Mouse (Mus musculus) c-Kit-positive CD71-positive TER-119-negative erythroid progenitor cells, embryonic 14.5 days (primary cell): ENCODE measurements around the gene Cgrrf1.
"Not testable (repeated sequence)": the region's sequence is repeated elsewhere in the genome, so short reads cannot be mapped to it uniquely, and the experiment has no call there.

ENCODE experiments used
- DNase-seq: peaks from one replicate; pipeline ENCODE4 v3.0.0-alpha.2; 2013; ENCODE audit warnings: low read depth

The Cgrrf1 gene

DNA sequence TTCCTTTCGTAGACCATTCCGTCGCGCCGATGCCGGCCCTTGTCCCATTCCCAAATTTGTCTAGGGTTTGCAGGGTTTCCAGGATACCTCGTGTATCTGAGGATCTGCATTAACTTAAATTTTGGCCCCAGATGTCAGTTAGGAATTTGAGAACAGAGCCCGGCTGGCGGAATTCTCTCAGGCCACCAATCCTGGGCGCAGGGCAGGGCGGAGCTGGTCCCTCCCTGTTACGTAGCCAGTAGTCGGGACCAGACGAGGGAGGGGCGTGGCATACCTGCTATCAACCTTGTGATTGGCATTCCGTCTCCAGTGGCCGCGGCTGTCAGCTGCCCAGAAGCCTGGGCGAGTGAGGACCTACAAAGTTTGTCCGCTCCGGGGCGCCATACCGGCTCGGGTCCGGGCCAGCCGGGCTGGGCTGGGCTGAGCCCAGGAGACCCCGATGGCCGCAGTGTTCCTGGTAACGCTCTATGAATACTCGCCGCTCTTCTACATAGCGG lies at the start of gene Cgrrf1:
TSS of gene Cgrrf1 (plus strand) at position 289 of the 497 bp plus-strand sequence.
- DNase-seq, result peak; percentile 94

DNA sequence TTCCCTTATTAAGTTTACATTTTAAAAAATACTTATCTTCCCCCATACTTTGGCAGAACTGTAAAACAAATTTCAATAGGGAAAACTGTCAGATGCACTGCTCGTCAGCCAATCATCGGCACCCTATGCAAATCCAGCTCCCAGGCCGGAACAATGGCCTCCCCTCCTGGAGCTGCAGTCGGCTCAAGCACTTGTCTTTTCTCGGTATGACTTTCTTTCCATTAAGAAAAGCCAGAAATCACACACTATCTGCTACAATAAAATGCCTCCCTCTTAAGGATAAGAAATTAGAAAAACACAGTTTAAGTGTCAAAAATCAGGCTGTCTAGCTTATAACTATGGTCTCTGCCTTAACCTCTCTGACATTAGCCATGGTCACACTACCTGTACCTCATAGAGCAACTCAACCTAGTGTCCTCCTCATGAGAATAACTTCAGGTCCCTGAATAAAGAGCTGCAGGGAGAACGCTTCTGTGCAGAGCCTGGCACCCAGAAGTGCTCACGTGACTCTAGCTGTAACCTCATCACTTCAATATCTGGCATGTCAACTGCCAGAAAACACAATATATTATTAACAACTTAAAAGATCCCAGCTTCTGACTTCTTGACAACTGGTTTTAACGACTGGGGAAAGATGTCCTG lies 49.6 kb upstream of the Cgrrf1 start:
- no peak for DNase-seq

DNA sequence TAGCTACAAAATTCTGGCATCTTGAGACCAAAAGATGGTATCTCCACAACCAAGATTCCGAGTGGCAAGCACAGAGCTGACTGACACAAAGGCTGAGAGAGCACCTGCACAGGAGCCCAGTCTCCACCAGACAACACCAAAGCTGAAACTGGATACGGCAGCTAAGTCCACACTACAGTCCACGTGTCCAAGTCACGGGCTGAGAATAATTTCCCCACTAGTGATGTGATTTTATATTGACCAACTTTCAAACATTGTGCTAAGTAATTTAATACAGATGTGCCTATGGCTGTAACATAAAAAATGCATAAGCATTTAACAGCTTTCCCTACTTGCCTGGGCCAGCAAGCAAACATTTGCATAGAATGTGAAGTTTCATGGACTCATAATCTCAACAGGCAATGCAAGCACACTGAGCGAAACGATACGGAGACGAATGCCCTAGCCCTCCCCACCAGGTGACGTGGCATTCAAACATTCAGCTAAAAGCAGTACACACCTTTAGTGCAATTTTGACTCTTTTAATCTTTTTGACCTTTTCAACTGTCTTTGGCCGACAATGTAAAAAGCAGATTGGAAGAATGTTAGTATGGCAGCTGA lies 48.5 kb upstream of the Cgrrf1 start:
- no peak for DNase-seq

DNA sequence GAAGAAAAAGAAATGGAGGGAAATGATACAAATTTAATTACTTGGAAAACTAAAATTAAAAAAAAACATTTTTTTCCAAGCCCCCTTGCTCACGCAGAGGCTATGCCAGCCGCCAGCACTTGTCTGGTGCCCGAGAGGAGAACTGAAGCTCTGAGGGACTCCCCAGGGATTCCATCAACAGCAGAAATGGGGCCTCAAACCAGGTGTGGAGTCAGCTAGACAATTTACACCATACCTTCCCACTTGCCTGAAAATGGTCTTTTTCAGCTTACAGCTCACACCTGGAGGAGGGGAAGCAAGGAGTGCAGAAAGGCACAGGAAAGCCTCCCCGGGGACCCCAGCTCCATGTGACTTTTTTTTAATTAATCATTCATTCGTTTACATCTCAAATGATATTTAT lies 46.7 kb upstream of the Cgrrf1 start:
- no peak for DNase-seq

DNA sequence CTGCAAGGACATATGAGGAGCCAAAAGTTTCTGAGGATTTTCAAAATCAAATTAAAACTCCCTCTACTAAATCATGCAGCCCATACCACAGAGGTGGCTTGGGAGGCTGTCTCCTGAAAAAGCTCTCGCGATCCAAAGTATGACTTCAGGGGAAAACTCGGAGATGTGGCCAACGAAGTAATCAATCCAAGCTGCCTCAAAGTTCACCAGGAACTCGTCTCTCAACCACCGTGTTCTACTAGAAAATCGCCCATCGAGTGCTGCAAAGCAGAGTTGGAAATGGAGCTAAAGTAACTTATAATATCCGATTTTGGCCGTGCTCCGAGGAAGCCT lies 44.5 kb upstream of the Cgrrf1 start:
- no peak for DNase-seq

DNA sequence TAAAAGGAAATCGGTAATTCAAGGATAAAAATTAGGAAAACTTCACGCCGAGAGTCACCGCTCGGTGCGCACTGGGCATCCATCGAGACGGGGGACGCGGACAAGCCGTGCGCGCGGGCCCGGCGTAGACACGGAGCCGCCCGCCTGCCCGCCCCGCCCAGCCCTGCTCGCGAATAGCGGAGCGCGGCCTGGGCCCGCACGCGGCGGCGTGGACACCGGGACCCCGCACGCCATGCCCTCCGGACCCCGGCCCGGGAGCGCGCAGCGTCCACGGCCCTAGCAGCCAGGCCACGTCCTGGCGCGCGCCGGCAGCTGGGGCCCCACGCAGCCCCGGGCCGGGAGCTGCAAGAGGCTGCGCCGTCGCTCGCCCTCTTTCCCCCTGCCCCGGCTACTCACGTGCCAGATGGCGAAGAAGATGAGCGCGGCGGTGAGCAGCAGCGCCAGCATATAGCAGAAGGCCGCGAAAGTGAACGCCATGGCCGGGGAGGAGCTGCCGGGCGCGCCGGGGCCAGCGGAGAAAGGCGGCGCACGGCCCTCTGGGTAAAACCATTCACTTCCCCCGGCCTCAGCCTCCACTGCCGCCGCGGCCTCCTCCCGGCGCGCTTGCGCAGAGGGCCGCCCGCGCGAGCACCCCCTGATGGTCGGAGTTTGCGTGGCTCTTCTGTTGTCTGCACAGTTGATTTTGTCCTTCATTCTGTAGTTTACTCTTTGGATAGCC lies 44.0 kb upstream of the Cgrrf1 start, which contains the start of gene Cnih1:
TSS of gene Cnih1 (minus strand) at position 625 of the 718 bp plus-strand sequence.
- peak; percentile 84 for DNase-seq

DNA sequence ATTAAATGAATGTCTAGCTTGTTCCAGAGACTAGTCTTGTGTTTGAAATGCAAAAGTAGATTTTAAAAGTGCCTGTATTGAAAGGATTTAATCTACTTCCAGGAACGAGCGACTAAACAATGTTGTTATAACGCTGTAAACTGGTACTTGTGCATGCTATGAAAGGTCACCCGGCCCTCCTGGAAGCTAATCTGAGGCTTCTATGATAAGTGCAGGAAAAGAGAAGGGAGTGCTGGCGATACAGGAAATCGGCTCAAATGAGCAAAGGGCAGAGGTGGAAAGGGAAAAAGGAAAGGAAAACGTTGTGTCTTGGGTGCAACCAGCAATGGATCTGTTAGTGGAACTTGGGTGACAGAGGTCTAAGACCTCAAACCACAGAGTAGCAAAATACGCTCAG lies 43.4 kb upstream of the Cgrrf1 start:
- no peak for DNase-seq

DNA sequence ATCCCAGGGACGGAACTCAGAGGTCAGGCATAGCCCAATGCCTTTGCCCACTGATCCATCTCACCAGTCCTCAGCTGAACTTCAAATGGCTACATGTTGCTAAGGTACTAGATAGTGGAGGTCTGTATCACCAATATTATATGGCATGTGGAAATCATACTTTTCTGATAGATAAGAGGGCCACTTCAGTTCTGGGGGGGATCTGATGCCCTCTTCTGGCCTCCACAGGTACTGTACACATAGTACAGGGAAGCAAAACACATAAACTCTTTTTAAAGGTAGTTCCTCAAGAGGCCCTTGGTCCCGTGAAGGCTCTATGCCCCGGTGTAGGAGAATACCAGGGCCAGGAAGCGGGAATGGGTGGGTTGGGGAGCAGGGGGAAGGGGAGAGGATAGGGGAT lies 41.6 kb upstream of the Cgrrf1 start:
- DNase-seq, result peak; percentile 34

DNA sequence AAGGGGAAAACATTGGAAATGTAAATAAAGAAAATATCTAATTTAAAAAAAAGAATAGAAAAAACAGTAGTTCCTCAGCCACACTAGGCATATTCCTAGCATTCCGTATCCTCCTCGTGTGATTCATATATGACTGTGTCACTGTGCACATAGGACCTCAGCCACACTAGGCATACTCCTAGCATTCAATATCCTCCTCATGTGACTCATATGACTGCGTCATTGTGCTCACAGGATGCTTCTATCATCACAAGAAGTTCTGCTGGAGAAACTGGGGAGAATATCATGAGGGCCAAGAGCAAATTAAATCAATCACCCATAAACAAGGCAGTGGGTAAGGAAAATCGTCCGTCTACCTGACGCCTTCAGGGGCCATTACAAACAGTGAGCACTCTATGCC lies 41.2 kb upstream of the Cgrrf1 start:
- no peak for DNase-seq

DNA sequence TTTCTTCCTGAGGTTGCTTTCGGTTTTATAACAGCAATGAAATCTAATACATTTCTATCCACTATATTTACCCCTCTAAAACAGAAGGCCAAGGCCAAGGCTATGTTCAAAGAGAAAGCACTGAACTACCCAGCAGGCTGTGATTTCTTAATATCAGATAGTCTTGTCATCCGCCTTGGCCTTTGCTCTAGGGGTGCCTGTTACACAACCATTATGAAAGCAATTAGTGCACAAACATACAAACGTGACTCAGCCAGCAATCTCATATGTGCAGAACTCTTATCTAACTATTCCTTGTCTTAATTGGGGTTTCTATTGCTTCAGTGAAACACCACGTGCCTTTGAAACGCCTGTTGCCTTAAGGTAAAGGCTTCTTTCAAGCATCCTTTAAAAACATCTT lies 37.8 kb upstream of the Cgrrf1 start:
- DNase-seq, result no peak

DNA sequence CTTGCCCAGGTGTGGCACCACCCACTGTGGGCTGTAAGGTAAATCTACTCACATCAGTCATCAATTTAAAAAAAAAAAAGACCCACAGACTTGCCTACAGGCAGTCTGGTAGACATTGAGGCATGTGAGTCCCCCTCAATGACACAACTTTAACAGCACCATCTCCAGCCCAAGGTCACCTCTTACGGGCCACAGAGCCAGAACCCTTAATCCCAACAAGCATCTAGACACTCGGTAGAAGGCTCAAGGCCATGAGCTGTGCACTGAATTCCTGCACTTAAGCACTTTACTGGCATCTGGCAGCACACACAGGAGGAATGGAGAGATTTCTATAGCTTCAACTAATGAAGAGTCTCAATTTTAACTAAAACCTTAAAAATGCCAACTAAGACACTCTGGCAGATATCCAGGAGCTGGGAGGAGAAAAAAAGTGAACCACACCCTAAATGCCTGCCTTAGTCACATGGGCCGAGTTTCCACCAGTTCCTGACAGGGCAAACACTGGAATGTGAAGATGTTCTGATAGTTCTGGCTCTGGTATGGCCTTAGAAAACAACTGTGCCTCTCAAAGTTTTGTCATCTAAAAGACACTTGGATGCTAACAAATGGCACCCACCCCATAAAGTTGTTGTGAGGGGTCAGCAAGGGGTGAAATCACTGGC lies 31.1 kb upstream of the Cgrrf1 start:
- DNase-seq, result no peak

DNA sequence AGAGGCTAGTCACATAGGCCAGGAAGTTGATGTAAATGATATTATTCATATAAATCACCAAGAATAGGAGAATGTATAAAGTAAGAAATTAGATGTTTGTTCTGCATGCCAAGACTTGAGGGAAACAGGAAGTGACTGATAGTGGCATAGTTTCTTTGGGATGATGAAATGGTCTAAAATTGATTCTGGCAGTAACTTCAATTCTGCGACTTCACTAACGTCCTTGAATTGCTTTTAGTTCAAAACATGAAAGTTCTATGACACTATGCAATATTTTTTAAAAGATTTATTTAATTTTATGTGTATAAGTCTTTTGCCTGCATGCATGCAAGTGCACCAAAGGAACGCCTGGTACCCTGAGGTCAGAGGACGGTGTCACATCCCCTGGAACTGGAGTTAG lies 28.7 kb upstream of the Cgrrf1 start:
- DNase-seq, result no peak

DNA sequence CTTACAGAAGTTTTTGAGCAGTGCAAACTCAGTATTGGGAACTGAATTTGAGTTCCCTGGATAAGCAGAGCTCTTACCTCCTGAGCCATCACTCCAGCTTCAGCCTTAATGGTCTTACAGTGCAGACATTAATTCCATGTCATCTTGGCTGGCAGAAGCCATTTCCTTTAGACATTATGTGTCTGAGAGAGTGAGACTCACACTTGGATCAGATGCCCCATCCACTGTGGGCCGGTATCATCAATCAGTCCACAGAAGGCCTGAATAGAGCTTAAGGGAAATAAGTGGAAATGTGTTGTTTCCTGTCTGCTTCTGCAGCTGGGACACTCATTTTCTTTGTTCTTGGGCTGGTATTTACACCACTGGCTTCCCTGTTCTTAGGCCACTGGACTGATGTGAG lies 28.1 kb upstream of the Cgrrf1 start:
- no peak for DNase-seq

DNA sequence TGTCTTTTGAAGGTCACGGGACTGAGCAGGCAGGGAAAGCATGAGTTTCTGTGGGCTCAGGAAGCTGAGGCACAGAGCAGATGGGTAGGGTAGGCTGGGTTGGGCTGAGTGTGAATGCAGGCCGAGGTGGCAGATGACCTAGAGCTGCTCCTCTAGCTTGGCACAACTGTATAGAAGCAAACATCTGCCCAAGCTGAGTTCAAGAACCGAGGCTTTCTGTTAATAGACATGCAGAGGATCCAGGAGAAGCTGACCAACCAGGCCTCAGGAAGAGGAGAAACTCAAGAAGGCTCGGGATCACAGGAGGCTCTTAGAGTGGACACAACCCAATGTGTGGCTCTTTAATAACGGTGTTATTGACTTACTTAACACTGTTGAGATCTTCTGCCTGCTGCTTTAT lies 25.7 kb upstream of the Cgrrf1 start:
- no peak for DNase-seq

DNA sequence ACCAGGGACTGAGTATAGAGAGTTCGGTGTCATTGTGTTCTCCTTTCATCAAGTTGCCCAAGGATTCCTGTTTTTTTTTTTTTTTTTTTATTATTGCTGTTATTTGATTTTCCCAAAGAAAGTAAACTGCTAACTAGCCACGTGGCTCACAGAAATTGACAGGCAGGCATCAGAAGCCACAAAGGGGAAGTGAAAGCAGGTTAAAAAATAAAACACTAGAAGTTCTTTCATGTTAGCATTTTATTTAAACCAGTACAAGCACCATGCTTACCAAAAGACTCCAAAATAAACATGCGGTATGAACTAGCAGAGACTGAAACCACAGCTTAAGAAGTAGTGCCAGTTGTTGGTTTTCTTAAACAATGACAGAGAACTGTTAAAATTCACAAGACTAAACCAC lies 24.0 kb upstream of the Cgrrf1 start:
- no peak for DNase-seq

DNA sequence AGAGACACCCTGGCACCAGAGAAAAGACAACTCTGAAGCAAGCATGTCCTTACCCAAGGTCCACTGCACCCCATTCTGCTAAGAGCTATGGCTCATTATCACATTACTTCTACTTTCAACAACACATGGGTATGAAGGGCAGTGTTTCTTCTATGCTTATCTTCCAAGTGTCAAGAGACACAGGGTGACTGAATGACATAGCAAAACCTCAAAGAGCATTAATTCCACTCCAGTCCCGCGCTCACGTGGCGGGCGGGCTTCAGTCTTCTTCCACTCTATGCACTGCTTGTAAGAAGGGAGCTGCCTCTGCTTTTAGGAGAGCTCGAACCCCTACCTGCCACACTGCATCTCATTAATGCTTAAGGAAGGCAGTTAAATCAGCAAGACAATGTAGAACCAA lies 16.3 kb upstream of the Cgrrf1 start:
- DNase-seq, result no peak

DNA sequence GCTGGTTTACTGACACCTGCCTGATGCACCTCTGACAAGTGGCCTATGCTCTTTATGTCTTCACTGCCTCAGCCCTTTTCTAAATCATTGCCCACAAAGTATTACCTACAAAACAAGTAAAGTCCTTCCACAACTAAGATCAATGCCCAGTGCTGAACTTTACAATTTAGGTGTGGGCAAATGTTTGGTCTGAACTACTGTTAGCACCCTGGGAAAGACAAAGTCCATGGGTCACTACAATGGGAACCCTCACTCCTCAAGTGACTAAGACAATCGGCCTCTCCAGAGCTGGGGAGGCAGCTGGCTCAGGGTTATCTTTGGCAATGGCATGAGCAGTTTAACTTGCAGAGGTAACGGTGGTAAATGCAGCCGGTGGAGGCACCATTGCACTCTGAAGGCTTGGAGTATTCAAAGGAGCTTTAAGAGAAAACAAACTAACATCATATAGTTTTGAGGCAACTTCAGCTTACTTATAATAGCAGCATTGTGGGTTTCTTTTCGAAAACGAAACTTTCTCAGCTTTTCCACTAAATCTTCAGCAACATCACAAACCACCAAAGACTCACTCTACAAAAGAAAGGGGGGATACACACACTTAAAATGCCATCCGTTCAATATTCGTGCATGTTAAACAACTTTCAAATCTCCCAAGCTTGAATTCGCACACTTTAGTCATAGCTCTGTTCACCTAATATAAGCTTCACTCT lies 14.9 kb upstream of the Cgrrf1 start:
- DNase-seq, result no peak

DNA sequence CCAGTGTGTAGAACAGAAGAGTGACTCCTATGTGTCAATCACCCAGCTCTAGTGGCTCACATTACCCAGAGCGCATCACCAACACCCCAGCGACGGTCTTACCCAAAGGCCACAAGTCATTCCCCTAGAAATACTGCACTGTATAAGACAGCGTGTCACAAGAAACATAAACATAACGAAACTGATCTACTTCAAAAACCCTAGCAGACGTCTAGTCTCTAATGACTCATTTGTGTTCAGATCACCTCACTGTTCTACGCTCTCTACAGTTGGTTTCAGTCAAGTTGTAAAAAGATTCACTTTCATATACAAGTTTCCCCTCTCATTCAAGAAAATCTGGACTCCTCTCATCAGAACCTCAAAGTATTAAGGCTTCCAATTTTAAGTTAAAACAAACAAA lies 13.2 kb upstream of the Cgrrf1 start:
- DNase-seq, result no peak

DNA sequence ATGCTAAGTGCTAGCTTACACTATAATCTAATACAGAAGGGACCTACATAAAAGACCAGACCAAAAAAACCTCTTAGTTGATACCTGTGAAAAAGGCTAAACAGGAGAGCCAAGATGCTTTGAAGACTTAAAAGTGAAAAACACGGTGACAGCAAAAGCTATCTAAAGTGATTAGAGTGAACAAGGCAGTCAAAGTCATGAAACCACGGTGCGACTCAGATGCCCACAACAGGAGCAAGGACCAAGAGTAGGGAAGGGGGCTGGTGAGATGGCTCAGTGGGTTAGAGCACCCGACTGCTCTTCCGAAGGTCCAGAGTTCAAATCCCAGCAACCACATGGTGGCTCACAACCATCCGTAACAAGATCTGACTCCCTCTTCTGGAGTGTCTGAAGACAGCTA lies 12.0 kb upstream of the Cgrrf1 start:
- DNase-seq, result not testable (repeated sequence)

DNA sequence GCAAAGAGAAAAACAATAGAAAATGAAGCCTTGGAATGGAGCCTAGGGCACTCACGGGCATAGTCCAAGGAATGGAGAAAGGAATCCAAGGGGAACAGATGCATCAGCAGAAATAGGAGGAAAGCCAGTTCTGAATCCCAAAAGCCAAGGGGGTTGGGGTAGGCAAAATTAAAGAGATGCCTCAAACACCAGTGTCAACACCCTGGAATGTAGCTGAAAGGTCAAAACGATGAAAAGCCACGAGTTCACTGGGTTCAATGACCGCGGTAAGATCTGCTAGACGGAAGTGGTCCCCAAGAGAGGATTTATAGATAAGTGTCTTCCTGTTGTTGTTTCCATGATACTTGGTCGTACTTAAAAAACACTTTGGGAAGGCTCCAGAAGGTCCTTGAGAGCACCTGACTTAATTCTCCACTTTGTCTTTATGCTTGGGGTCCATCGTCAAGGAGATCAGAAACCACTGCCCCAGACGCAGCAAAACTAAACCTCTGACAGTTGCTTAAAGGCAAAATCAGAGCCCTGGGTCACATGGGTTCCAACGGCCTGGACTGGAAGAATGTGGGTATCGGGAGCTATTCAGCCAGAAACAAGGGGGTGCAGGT lies 10.6 kb upstream of the Cgrrf1 start:
- DNase-seq, result no peak

DNA sequence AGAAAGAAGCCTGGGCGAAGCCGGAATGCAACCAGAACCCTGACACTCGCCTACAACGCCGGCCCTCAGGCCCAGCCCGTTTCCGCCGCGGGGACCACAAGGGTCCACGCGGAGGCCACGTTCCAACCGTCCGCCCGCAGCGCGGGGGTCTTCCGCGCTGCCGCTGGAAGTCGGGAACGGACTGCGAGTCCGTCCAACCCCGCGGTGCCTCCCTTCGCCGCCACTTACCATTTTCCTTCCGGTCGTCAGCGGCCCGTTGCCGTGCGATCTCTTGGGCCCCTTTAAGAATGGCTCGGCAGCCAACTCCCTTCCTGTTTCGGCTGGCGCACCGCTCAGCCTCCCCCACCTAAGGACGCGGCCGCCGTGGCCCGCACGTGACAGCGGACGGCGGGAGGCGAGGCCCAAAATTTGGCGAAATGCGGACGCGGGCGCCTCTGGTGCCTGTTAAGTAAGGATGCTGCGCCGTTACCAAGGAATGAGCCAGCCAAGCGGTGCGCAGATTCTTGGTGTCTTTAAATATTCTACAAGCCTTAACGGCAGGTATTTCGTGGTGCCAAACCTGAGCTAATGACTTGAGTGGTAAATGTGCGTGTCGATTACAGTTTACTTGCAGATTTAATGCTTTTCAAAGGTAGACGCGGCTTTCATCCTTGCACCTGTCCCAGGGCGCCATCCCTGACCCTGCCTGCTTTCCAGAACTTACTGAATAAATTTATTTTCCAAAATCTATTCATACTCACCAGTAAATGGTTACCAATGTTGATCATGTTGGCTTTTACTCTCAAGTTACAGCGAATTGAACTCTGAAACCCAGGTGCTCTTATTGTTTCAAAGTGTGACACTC lies 9.8 kb upstream of the Cgrrf1 start, which contains the start of gene Gmfb:
TSS of gene Gmfb (minus strand) at position 370 of the 844 bp plus-strand sequence.
- DNase-seq, result peak; percentile 85
